Mouse (Mus musculus) left cerebral cortex, adult 2 months (tissue): ENCODE data around the gene Kif14. TPM values are rescaled to one million over a fixed set of nuclear protein-coding genes. Genes with fewer than 3 reads are reported as not detected.

ENCODE experiments used
- DNase-seq, 2 experiments: peaks; one replicate each; pipeline ENCODE4 v3.0.0; 2021 to 2022; ENCODE audit warnings: low spot score in 2 of 2, mixed read lengths in 1 of 2; ENCODE audit errors: extremely low spot score in 1 of 2
- H3K27ac ChIP-seq: fragments of 200-600 bp; 2 replicates; pipeline ENCODE4 v1.8.1; 2022
- H3K4me3 ChIP-seq: fragments of 200-600 bp; 2 replicates; pipeline ENCODE4 v1.8.1; 2022
- CTCF ChIP-seq: fragments of 200-600 bp; IDR thresholded peaks from 2 replicates; pipeline ENCODE4 v1.8.1; 2022; ENCODE audit warnings: antibody characterized with exemption, mild to moderate bottlenecking, moderate library complexity
- intact Hi-C: fragments of 180-260 bp; cut with DNase I; formaldehyde crosslinking; loops from one replicate; pipeline ENCODE4 v1.15.1; 2025
- total RNA-seq, 2 experiments: library from RNA; stranded (reverse); gene quantifications; 2 replicates each; pipeline ENCODE4 v1.2.3; 2021

Gene Kif14
- total RNA-seq, 2 experiments from 2014 or later: 0.14 to 0.23 TPM

DNA sequence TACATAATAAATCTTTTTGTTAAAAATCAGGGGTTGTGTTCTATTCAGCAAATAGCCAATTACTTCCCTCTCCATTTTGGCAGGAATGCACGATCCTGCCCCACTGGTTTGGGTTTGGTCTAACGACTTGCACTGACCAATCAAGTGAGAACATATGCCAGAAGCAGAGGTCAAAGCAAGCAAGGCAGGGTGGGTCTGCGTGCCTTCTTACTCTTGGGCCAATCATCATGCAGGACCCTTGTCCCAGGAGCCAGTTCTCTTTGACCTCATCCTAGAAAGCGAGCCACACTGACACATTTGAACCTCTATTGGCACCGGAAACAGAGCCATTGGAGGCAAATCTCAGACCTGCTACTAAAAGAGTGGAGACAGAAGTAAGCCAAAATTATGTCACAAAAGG is 15.9 kb upstream of the Kif14 start:
- no peak overlapping the region for H3K4me3 ChIP-seq
- intact Hi-C loops: no loop called here
- no peak for TF ChIP-seq CTCF
- H3K27ac ChIP-seq: no peak overlapping the region
- no peak for DNase-seq

DNA sequence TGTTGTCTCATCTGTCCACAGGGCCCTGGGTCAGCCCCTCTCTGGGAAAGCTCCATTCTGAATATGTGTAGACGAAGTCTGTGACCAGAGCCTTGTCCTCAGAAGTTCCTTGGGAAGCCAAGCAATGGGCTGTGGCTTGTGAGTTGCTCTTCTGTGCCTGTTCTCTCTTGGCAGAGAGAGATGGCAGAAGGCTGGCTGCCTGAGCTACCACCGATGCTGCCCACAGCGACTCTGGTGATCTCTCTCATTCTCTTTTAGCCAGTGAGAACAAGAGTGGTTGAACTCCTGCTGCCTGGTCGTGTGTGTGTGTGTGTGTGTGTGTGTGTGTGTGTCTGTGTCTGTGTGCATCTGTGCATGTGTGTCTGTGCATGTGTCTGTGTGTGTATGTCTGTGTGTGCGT is 13.7 kb upstream of the Kif14 start:
- Histone ChIP-seq H3K27ac (no peak overlapping the region), H3K4me3 (no peak overlapping the region)
- no peak for DNase-seq
- no peak for TF ChIP-seq CTCF
- intact Hi-C loops: no loop called here

DNA sequence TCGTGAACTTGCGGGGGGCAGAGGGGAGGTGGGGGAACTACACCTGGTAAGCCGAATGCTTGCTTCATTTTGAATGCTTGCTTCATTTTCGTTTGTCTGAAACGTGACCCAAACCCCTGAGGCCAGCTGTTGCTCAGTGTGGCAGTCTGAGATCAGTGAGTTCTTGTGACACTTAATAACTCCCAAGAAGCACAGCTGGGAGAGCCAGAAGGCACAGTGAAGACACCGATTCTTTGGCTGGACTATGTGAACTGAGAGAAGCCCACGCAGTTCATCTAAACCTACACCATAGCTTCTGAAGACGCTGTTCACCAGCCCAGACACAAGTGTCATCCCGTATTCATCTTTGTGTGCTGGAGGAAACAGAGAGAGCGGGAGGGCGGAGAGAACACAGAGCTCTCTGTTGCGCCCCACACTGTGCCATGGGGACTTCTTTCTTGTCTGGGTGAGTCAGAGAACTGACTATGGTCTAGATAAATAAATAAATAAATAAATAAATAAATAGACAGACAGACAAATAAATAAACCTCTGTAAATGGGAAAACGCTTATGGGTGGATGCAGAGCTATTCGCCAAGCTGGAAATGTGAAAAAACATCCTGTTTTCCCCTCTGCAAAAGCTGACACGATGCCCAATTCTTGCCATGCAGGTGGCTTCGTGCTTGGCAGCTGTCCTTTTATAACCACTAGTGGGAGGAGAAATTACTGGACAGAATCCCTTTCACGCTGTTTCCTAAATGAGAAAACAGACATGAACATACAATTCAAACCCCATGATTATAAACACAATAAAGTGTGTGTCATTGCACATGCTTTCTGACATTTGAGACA is 10.2 kb upstream of the Kif14 start:
- intact Hi-C loops: loop anchor here (5.0 kb wide), 2 partner anchors 149 to 409 kb away; no protein-coding TSS in a partner anchor
- no peak overlapping the region for H3K27ac ChIP-seq
- no peak for DNase-seq
- H3K4me3 ChIP-seq: no peak overlapping the region
- TF ChIP-seq CTCF: no peak

DNA sequence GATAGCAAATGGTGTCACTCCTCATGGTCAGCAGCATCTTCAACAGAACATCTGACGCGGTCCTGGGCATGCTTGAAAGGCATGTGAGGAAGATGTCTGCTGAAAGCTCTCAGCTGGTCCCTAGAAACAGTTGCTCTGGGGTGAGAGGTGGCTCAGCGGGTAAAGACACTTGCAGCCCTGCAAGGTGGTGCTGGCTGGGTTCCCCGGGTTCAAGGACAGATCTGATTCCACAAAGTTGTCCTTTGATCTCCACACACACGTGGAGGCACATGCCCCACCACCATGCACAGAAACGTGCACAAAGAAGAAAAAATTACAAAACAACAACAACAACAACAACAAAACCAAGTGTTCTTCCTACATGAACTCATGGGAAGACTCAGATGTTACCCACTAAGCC is 9.4 kb upstream of the Kif14 start:
- no peak overlapping the region for H3K27ac ChIP-seq
- no peak for DNase-seq
- intact Hi-C loops: loop anchor here (5.0 kb wide), 2 partner anchors 149 to 409 kb away; no protein-coding TSS in a partner anchor
- no peak for TF ChIP-seq CTCF
- H3K4me3 ChIP-seq: no peak overlapping the region

DNA sequence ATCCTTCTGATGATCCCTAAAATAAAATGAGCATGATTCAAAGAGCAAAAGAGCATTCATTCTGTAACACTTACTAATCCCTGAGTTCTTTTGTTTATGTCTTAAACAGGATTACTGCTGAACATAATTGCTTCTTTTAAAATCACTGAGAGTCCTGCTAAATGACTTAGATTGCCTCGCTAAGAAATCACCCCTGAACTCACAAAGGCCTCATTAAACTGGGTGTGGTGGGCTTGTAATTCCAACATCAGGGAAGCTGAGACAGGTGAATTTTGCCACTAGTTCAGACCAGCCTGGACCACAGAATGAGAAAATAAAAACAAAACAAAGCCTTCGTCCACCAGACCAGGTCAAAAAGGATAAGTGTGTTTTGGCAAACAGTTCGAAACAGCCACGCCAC is 8.7 kb upstream of the Kif14 start:
- Histone ChIP-seq H3K4me3 (no peak overlapping the region), H3K27ac (no peak overlapping the region)
- no peak for DNase-seq
- intact Hi-C loops: loop anchor here (5.0 kb wide), 2 partner anchors 150 to 410 kb away; no protein-coding TSS in a partner anchor
- TF ChIP-seq CTCF: no peak

DNA sequence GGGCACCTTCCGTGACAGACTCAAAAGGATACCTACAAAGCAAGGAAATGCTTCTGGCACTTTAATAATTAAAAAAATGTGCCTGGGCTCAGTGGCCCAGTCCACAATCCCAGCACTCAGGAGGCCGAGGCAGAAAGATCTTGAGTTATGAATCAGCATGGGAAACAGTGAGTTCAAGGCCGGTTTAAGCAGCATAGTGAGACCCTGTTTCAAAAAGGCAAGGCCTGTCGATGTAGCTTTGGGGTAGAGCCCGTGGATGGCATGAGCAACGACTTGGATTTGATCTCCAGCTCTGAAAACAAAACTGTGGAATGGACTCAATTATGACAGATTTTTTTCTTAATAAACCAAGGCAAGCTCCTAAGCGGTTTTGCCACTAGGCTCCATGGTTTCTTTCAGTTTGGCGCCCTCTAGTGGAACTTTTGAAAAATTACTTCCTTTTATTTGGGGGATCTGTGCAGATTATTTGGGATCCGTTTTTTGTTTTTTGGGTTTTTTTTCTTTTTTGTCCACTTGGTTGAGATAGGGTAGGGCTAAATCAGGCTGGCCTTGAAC is 7.4 kb upstream of the Kif14 start:
- no peak overlapping the region for H3K27ac ChIP-seq
- no peak overlapping the region for H3K4me3 ChIP-seq
- intact Hi-C loops: loop anchor here (2.0 to 5.0 kb wide), 4 partner anchors 151 to 411 kb away; no protein-coding TSS in a partner anchor
- no peak for DNase-seq
- TF ChIP-seq CTCF: peak; percentile 88

DNA sequence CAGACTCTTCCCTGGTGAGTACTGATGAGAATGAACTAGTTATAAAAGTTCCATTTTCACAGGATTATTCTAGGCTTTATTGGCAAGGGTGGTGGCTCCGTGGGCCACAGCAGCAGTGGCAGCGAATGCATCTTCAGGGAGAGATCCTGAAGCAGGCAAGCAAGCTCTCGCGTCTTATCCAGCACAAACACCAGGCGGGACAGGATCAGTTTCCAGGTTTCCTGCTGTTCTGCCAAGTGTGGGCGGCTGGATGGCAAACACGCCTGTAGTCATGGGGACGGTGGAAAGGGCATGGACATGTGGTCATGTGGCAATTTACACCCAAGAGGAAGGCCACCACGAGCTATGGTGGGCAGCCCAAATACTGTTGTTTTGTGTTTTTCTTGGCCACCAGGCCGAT is 3.7 kb upstream of the Kif14 start:
- TF ChIP-seq CTCF: no peak
- intact Hi-C loops: no loop called here
- Histone ChIP-seq H3K27ac (peak overlapping the region; percentile 36; the same call in 1 of the 2 replicates), H3K4me3 (no peak overlapping the region)
- DNase-seq: peak in 1 of 2 experiments; percentile 28

DNA sequence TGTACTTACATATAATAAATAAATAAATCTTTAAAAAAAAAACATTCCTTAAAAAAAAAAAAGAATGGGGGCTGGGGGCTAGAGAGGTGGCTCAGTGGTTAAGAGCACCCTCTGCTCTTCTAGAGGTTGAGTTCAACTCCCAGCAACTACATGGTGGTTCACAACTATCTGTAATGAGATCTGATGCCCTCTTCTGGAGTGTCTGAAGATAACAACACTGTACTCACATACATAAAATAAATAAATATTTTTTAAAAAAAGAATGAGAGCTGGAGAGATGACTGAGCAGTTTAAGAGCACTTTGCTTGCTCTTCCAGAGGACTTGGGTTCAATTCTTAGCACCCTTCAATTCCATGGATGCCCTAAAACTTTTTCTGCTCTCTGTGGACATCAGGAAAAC is 975 bp upstream of the Kif14 start:
- peak; percentile 10 for TF ChIP-seq CTCF
- no peak for DNase-seq
- Histone ChIP-seq H3K4me3 (no peak overlapping the region), H3K27ac (no peak overlapping the region)
- intact Hi-C loops: loop anchor here (5.0 kb wide), 1 partner anchor 57 kb away; no protein-coding TSS in a partner anchor

DNA sequence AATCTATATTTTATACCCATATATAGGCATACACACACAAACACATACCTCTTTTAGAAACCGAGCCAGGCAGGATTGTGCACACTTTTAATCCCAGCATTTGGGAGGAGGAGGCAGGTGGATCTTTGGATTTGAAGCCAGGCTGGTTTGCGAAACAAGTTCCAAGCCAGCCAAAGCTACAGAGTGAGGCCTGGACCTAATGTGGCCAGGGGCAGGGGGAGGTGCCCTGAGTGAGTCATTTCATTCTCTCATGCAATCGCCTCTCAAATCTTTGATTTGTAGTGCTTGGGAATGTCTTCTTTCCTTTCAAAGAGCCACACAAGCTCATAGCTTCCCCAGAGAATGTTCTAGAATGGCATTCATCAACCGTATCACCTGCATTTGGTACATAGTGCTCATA is 3.3 kb downstream of the Kif14 start:
- intact Hi-C loops: loop anchor here (5.0 kb wide), 1 partner anchor 53 kb away; no protein-coding TSS in a partner anchor
- no peak for TF ChIP-seq CTCF
- Histone ChIP-seq H3K27ac (no peak overlapping the region), H3K4me3 (no peak overlapping the region)
- no peak for DNase-seq

DNA sequence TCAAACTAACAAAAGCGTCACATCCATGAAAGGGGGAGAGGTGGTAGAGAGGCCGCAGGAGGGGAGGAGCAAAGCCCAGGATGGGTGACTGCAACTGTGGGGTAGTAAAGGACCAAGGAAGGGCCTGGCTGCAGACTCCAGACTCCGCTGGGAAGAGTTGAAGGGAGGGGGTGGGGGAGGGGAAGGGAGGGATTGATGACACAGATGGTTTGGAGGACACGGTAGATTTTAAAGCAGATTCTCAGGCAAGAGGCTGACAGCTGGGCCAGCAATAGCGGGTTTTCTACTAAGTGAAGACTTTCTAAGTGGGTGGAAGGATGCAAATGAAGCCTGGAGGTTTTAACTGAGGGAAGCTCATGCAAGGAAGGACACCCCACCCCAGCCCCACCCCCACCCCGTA is 4.3 kb downstream of the Kif14 start:
- intact Hi-C loops: no loop called here
- Histone ChIP-seq H3K4me3 (no peak overlapping the region), H3K27ac (no peak overlapping the region)
- no peak for DNase-seq
- no peak for TF ChIP-seq CTCF

DNA sequence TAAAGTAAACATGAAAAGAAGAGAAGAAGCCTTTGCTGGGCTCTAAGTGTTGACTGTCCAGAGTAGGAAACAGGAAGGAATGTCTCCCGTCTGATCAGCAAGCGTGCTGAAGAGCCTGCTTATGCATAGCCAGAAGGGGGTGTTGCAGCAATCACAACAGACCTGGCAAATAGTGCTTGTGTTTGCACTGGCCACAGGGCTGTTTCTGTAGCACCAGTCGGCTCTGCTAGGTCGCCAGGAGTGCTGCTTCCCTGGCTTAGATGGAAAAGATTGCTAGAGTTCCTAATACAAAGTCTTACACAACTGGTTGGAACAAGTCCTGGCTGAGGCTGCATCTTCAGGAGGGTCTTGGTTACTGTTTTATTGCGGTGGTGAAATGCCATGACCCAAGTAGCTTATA is 25.5 kb downstream of the Kif14 start:
- no peak for DNase-seq
- Histone ChIP-seq H3K27ac (no peak overlapping the region), H3K4me3 (no peak overlapping the region)
- no peak for TF ChIP-seq CTCF
- intact Hi-C loops: no loop called here

DNA sequence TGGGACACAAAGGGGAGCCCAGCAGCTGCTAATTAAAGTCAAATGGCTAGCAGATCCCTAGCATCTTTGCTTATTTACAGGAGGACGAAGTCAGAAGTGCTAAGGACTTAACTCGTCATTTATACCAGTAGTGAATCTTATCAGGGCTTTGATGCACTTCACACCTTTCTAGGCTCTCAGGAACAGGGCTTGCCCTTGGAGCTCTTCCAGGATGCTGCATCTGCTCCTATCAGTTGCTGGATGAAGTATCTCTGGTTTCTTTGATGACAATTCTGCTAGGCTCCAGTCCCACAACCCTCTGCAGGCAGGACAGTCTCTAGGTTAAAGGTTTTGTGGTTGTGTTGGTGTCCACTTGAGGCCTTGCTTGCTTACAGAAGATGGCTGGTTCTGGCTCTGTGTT is 26.1 kb downstream of the Kif14 start:
- no peak for DNase-seq
- Histone ChIP-seq H3K4me3 (no peak overlapping the region), H3K27ac (no peak overlapping the region)
- TF ChIP-seq CTCF: no peak
- intact Hi-C loops: no loop called here
